Mouse (Mus musculus) adrenal gland, postnatal 36 days (tissue): Measurements from ENCODE around the gene Prrt3. TPM values are rescaled to one million over a fixed set of nuclear protein-coding genes. Genes with fewer than 3 reads are reported as not detected.
A peak's percentile ranks its signal among the peaks of the same experiment; 100 is the strongest.

Source experiments
- DNase-seq, 2 experiments: peaks; one replicate each; pipeline ENCODE4 v3.0.0; 2021; ENCODE audit warnings: mixed read lengths in 1 of 2
- long read RNA-seq, 2 experiments: library from polyadenylated mRNA; stranded (forward); transcript quantifications; one replicate each; pipeline ENCODE4 v2.0.0; 2021; ENCODE audit warnings: borderline sequencing depth in 2 of 2
- total RNA-seq, 2 experiments: library from RNA; stranded (reverse); gene quantifications; 2 replicates each; pipeline ENCODE4 v1.2.3; 2021

Prrt3 gene
- total RNA-seq = under 1 TPM; 0.17 to 0.26 TPM
- long read RNA-seq, experiment 1, partial matches to known transcripts = 0 of 1 reads
- long read RNA-seq, experiment 1, other reads (novel, unspliced or antisense) = 1 of 1 reads
- long read RNA-seq, experiment 2, partial matches to known transcripts = 1 of 1 reads
- long read RNA-seq, experiment 2, other reads (novel, unspliced or antisense) = 0 of 1 reads

DNA sequence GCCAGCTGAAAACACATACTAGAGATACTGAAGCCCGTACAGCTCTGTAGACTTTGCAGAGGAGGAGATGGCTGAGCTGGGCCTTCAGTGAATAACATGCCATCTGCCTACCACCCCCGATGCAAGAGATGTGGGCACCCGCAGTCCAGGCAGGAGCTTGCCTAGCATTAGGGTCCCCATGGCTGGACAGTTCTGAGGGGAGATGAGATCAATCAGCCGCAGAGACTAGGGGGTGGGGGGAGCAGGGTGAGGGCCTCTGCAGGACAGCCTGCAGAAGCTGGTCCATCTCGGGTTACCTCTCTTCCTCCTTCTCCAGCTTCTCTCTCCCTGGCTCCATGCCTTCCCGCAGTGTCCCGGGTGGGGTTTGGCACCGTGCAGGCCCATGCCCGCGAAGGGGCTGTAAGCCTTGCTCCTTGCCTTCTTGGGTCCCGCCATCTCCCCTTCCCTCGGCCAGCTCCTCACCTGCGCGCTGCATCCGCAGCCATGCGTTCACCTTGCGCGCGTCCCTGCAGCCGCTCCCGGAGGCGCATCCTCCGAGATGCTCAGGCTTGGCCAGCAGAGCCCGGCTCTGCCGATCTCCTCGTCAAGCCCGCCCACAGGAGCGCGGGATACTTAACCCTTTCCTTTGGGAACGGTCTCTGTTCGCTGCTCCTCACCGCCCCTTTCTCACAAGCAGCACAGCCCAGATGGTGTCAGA, at the start of gene Prrt3:
Gene Prrt3, minus strand, starts transcription at position 544 of the 697 bp plus-strand sequence.
- DNase-seq = no peak

DNA sequence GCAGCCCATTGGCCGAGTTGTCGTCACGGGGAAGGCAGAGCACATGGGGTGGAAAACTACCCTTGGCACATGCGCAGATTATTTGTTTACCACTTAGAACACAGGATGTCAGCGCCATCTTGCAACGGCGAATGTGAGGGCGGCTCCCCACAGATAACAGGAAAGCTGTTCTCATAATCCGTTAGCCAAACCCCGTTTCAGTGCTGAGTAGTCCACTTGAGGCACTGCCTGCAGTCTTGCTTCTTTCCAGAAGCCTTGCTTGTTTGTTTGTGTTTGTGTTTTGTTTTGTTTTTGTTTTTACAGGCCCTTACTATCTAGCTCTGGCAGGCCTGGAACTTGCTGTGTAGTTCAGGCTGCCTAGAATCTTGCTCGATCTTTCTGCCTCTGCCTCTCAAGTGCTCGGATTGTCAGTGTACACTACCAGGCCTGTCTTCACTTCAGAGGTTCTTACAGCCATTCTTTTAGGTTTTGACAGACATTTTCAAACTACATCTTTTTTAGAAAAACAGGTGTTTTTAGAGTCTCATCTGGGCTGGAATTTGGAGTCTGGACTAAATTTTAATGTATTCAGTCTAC, 42.3 kb upstream of the Prrt3 start:
- no peak for DNase-seq

DNA sequence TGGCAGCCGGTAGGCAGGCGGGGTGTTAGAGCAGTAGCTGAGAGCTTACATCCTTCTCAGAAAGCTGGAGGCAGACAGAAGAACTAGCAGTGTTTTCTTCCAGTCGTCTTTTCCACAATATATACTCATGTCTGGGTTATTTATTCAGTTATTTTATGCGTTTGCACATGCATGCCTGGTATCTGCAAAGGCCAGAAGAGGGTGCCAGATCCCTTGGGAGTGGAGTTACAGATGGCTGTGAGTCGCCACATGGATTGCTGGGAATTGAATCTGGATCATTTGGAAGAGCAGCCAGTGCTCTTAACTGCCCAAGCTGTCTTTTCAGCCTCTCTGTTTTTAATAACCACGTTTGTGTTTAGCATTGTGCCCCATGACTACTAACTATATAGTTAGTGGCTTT, 39.9 kb upstream of the Prrt3 start:
- no peak for DNase-seq

DNA sequence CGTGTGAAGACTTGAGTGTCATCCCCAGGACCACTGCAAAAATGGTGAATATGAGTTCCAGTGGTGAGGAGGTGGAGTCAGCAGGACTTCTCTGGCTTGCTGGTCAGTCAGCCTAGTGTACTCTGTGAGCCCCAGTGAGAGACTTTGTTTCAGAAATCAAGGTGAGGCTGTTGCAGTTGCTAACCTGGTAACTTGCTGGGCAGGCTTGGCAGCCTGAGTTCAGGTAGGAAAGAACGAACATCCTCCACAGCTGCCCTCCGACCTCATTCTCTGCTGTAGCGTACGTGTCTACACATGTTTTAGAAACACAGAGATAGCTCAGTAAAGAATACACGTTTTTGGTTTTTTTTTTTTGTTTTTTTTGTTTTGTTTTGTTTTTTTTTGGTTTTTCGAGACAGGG, 33.2 kb upstream of the Prrt3 start:
- DNase-seq = no peak

DNA sequence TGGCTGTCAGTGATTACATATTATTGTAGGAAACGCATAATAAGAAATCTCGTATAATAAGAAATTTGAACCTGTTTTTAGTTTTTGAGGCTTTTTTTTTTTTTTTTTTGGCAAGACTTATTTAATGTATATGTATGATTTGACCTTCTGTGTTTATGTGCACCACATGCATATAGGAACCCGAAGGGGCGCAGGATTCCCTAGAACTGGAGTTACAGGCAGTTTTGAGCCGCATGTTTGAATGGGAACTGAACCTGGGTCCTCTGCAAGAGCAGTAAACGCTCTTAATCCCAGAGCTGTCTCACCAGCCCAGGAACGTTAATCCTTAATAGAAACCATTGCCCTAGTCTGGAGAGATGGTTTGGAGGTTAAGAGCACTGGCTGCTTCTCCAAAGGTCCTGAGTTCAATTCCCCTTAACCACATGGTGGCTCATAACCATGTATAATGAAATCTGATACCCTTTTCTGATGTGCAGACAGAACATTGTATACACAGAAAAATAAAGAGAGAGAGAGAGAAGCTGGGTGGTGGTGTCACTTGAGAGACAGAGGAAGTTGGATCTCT, 30.2 kb upstream of the Prrt3 start:
- no peak for DNase-seq

DNA sequence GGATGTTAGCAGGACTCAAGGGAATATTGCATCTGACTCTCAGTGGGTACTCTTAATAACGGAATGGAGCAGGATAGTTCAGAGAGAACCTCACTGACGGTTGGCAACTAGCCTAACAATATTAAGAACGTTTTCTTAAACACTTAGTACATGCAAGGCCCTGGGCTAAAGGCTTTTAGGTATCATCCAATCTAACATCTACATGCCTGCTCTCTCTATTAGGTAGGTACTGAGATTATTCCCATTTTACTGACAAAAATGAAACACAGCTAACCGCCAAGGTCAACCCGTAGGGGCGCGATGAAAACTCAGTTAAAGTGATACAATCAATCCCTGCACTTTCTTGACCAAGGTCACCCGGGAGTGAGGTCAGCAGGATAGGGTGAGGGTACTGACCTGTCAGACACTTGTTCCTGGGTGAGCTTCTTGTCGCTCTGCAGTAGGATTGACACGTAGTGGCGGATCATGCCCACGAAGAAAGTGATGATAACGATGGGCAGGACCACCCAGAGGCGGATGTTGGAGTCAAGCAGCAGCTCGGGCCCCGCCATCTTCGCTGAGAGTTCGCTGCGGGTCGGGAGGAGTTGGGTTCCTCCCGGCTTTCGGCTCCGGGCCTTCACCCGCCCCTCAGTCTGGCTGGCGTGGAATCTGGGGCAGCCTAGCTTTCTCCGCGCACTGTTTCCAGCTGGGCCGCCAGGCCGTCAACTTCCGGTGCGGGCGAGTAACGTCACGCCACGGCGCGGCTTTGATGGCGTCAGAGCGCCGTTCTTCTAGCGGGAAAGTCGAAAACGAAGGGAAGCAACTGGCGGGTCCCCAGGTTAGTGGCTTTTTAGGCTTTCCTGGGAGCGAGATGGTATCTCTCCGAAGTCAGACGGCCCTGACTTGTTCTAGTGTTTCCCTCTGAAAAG, 29.5 kb upstream of the Prrt3 start, which contains the start of the genes Emc3 and Fancd2:
Gene Emc3, minus strand, starts transcription at position 721 of the 908 bp plus-strand sequence.
Gene Fancd2, plus strand, starts transcription at position 751 of the 908 bp plus-strand sequence.
- peak; percentile 90 to 93 for DNase-seq

DNA sequence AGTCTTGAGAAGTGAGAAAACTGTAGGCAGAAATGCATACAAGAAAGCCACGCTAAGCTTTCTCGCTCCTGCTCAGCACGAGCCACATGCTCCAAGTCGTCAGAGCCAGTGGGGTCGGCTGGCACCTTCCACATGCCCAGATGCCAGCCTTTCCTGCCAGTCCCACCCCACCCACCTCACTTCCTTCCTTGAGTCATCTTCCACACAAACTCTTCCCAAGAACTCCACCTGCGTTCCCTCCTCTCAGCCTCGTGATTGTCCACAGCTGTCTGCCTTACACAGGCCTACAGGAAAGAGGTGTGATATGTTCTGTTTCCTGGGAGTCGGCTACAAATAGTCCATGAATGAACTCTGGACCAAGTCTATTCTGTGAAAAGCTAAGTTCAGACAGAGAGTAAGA, 21.7 kb upstream of the Prrt3 start:
- DNase-seq = no peak

DNA sequence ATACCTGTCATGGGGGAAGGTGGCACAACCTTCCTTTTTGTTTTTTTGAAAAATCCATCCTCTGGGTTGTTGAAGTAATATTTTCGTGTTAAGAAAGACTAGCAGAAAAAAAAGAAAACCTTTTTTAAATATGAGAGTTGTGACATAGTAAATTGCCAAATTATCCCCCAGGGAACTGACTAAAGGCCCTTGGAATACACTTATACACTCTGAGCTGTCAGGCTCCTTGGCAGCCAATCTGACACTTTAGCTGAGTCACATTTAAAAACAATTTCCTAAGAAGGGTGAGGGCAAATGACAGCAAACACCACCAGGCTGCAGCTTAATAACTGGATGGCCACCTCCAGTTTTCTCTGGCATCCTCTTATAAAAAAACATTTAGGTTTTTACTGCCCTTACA, 20.6 kb upstream of the Prrt3 start:
- no peak for DNase-seq

DNA sequence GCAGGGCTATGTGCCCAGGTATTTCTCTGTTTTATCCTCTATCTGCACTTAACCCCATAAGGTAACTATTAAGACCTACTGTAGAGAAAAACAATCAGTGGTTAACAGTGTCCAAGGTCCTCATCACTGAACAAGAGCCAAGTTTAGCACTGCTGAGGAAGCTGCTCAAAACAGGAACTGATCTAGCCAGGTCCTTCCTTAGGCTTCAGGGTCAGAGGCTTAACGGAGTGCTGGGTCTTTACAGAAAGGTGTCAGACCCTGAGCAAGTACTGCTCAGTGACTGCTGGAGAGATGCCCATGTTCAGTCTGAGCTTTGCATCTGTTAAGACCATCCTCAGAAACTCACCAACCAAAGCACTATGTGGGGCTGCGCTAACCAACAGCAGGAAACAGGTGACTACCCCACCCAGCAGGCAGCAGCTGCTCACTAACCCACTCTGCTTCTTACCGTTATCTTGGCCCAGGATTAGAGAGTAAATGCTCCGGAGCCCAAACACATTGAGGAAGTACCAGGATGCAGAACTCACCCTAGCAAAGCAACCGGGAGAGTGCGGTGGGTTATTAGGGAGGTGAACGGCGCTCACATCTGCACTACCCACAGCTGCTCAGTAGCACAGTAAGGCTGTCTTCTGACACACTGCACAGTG, 15.8 kb upstream of the Prrt3 start:
- DNase-seq = no peak

DNA sequence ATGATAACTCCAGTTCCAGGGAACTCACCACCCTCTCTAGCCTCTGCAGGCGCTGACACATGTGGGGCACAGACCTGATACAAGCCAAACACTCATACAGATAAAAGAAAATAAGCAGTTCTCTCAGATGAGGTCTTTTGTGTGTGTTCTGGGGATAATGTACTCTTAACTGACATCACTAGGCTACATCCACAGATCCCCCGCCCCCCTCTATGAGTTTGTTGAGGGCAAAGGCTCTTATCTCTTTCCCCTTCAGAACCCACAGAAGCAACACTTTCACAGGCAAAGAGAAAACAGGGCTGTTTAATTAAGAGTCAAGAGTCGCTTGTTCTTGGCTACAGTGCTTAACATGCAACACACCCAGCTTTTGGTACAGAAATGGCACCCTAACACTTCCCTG, 12.9 kb upstream of the Prrt3 start:
- no peak for DNase-seq

DNA sequence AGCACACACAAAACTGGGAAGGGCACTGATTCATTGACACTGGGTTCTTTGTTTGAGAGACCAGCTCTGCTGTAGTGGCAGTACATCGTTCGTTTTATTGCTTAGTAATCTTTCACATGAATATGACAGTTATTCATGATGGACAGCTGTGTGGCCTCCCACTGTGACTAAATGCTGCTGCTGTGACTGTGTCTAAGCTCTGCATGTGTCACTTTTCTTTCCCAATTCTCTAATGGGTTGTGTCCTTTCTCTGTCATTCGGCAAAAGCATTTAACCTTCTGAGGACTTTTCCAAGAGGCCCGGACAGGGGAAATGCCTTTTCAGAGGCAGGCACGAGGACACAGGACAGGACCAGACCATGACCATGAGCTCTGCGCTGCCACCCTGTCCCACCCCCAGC, 12.2 kb upstream of the Prrt3 start:
- peak in 1 of 2 experiments; percentile 44 for DNase-seq

DNA sequence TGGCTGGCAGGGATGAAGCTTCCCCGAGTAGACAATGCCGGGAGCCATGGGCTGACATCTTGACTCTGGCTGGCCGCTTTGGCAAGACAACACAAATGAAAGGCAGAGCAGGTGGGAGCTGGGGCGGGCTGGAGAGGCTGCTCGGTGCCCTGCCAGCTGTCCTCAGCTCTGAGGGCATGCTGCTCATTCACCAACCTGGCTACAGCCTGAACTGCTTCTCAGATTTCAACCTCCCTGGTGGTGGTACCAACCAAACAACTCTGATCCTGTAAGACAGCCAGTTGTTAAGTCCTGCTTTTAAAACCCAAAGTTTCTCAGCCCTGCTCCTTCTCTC, 7.2 kb upstream of the Prrt3 start:
- DNase-seq = no peak

DNA sequence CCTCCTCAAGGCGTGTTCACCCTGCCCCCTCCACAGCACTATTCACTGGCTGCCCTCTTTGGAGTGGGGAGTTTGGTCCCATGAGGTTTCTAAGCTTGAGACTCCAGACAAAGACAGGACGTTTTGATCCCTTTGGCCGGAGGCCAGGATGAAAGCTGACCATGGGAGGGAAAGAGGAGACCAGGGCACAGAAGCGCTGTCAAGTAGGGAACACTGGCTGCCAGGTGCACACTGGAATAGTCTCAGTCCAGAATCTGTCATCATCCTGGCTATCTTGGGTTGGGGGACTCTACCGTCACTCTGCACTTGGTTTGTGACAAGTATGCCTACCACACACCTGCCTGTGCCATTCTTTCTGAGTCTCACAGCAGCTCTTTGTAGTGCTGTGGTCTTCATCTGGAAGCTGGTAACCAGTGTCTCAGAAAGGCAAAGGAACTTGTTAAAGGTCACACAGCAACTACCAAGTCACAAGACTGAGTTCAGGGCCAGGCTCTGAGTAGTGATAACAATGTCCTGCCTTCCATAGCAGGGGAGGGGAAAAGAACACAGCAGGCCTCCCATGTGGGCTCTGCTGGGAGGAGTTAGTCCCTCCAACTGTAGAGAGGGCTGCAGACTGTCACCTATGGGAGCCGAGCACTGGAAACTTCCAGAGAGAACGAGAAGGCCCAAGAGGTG, 6.7 kb upstream of the Prrt3 start:
- DNase-seq = peak in 1 of 2 experiments; percentile 15

DNA sequence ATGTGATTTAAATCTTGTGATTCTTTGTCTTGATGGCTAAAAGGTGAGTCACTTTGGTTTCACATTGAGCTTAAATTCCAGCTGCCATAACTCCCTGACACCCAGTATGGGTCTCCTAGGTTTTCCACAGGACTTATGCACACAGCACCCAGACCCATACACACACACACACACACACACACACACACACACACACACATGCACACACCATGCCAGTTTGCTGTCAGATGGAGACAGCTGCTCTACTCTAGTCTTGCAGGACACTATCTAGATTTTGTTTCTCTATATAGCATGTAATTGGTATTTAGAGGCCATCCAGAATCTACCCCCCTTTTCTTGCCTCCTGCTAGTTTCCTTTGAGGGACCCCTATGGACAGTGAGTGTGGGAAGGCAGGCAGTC, 5.4 kb upstream of the Prrt3 start:
- no peak for DNase-seq

DNA sequence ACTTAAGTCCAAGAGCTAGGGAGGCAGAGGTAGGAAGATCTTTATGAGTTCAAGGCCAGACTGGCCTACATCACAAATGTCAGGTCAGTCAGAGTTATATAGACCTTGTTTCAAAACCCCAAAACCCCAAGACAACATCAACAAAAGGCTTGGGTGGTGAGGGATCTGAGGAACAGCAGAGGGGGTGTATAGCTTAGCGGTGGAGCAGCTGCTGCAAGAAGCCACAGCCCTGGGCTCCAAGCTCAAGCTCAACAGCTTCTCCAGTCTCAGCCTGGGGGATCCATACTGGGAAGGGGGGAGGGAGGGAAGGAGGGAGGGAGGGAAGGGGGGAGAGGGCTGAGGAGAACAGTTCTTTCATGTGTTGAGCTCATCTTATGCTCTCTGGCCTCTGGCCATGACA, 4.0 kb upstream of the Prrt3 start:
- no peak for DNase-seq

DNA sequence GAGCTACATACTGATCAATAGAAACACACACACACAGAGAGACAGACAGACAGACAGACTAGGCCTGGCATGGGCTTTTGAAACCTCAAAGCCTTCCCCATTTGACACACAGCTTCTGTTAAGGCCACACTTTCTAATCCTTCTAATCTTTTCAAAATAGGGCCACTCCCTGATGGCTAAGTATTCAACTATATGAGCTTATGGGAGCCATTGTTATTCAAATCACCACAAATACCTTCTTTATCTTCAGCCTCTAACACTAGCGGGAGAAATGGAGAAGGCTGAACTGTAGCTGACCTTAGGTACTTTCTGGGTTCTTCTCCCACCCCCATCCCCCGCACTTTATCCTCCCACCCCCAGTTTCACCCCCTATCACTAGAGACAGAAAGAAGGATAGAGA, 1.1 kb upstream of the Prrt3 start:
- DNase-seq = no peak

DNA sequence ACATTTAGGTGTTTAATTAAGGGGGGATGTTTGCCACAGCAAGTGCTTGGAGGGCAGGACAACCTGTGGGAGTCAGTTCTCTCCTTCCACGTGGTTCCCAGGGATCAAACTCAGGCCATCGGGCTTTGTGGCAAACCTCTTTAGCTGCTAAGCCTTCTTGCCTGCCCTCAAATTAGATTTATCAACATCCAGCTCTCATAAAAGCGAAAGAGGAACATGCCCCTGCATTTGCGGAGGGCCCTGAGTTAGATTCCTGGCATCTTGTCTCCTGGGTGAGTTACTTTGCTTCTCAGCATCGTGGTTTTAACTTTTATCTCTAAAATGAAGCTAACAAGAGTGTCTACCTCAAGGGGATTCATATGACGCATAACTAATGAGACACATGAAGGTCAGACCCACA, 2.4 kb downstream of the Prrt3 start:
- no peak for DNase-seq

DNA sequence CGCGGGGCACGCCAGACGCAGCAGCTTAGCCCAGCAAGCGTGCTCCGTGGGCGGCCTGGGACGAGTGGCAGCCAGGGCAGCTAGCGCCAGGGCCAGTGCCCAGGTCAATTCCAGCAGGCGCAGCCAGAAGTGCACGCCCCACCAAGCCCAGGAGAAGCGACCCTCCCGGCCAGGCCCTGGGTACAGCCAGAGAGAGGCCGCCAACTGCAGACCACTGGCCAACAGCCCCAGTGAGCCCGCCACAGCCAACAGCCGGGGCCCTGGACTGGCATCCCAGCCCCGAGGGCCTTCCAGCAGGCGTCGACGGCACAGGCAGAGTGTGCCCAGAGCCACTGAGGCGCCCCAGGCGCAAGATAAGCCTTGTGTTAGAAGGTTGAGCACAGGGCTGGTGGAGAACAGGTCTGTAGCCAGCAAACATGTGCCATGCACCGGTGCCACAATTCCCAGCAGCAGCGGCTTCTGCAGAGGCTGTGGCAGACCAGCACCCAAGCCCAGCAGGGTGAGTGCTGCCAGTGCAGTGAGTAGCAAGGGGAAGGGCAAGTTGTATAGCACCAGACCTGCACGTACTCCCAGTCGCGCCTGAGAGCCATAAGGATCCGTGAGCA, 6.6 kb downstream of the Prrt3 start:
- no peak for DNase-seq

DNA sequence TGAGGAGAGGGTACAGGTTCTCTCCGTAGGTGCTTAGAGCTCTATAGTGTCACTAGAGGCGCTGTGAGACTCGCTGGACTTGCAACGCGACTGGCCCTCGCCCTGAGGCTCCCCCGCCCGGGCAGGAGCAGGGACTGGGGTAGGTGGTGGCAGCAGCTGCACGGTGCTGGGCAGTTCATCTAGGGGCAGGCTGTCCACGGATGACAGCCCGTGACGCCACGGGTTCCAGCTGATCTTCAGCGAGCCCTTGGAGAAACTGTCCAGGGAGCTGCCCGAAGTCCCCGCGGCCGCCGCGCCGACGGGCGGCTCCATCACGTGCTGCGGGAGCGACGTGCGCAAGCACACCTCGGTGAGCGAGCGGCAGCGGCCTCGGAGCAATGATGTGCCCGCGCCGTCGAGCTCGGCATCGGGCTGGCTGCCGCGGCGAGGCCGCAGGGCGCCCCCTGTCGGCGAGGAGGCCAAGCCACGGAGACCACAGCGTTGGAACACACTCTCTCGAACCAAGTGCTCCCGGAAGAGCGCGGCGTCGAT, 7.4 kb downstream of the Prrt3 start:
- DNase-seq = peak; percentile 85 to 91

DNA sequence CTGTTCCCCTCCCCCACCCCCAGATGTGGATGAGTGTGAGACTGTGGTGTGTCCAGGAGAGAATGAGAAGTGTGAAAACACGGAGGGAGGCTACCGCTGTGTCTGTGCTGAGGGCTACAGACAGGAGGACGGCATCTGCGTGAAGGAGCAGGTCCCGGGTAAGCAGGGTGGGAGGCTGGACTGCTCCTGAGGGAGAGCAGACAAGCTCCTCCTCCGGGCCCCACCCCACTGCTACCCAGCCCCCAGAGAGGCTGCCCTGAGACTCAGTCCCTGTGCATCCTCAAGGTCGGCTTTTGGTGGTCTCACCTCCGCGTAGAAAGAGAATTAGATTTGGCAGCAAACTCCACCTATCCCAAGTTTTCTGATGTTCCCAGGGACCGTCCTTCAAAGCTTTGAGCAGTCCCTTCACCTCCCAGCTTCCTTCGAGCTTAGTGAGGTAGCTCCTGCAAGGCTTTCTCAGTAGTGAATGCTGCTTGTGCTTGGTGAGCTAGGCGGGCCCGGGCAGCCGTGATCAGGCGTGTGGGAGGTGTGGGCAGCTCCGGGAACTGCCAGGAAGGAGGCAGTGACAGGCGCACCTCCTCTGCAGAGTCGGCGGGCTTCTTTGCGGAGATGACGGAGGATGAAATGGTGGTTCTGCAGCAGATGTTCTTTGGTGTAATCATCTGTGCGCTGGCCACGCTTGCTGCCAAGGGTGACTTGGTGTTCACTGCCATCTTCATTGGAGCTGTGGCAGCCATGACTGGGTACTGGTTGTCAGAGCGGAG, 9.4 kb downstream of the Prrt3 start:
- no peak for DNase-seq
